Mouse (Mus musculus) heart, adult 18-20 months (tissue): ENCODE data around the gene Sipa1l1. TPM values are rescaled to one million over a fixed set of nuclear protein-coding genes. Genes with fewer than 3 reads are reported as not detected.

Source experiments
- DNase-seq, 2 experiments: peaks; one replicate each; pipeline ENCODE4 v3.0.0; 2021 to 2022; ENCODE audit warnings: mixed read lengths in 1 of 2
- total RNA-seq, 2 experiments: library from RNA; stranded (reverse); gene quantifications; 2 replicates each; pipeline ENCODE4 v1.2.3; 2021

Sipa1l1 gene
- total RNA-seq, 2 experiments from 2014 or later = 8.4 to 10.5 TPM

DNA sequence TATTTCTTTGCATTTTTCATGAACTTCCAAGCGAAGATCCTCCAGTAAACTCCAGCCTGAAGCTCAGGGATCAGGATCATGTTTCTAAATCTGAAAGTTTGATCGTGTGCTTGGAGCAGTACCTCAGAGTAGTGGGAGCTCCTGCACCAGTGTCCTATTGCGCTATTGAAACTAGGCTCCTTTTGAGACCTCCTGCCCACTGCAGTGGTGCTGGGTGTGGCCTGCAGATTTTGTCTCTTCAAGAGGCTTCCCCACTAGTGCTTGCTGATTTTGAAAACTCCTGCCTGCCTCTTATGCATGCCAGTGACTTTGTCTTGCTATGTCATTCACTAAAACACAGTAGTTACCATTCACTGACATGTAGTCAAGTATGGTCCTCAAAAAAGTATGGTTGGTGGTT, 213.8 kb downstream of the Sipa1l1 start:
- DNase-seq = no peak

DNA sequence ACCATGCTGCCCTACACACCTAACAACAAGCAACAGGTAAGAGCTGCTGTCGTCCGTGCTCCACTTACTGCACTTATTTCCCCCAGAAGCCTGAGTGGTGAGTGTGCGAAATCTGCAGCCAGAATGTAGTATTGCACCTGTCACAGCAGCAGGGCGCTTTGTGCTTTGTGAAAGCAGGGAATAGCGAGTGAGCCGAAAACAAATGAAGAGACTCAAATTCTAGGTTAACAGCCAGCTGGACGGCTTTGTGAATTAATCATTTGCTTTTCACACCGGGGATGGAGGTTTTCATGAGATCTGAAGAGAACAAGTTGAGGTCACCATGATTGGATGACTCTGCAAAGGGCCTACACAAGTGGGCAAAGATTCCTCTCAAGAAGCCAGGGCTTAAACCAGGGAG, 215.6 kb downstream of the Sipa1l1 start:
- DNase-seq = no peak

DNA sequence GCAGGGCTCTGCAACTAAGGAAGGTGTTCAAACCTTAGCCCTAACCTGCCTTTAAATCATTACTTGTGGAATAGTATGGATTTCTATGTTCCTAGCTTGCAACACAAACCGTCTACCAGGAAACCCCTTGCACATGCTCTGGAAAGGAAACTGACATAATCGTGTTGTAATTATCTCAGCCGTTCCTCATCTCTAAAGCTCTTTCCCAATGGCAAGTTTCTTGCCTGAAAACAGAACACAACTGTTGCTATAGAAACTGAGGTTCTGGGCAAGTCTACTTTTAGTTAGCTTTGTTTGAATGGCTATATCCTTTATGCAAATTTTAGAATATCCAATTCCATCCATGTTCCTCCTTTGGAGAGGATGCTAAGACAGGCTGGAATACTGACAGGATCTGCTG, 217.9 kb downstream of the Sipa1l1 start:
- DNase-seq = no peak

DNA sequence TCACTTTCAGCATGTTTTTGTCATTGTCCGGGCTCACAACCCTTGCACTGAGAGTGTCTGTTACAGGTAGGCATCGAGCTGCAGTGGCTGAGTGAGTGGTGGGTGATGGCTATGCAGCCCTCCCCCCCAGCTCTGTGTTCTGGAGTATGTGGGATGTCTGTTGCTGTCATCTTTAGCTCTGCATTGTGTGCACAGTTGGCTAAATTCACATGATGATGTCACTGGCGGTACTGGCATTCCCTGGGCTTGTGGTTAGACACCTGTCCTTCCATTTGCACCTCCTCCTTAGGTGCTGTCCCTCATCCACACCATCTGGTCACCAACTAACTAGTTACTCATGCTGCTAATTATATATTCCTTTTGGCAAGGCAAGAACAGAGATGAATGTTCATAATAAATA, 218.5 kb downstream of the Sipa1l1 start:
- DNase-seq = no peak

DNA sequence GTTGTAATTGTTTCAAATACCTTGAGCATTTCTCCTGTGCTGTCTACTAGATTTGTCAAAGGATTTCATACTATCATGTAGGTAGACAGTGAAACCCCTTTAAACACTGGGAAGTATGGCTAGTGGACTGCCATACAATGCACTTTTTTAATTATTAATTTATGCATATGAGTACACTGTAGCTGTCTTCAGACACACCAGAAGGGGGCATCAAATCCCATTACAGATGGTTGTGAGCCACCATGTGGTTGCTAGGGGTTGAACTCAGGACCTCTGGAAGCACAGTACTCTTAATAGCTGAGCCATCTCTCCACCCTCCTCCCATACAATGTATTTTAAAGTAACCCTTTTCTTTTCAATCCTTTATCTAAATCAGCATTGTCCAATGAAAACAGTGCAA, 219.0 kb downstream of the Sipa1l1 start:
- no peak for DNase-seq

DNA sequence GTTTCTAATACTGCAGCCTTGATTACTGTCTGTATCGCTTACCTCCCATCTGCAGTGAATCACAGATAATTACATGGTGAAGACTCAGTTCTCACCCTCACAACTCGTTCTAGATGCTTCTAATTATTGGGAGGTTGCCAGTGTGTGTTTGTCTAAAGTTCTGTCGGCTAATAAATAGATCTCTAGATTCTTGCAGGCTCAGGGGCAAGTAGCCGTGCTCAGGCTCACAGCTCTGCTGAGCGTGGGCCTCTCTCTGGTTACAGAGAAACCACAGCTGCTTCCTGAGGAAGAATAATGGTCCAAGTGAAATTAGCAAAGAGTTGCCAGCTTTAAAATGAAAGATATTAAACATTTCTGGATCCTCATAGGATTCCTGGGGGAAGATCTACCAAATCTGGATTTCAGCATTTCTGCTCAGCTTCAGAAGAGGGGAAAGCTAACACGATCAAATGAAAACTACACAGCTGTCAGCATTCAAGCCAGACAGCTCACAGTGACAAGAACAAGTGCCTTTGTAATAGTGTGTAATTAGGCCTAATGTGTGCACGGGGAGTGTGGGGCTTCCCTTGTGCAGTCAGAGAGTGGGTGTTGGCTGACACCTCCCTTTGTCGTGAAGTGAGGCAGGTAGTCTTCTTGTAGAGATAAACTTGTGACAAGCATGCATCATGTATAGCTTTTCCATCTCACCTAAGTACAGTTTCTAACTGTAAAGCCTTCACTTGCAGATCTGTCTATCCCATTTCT, 225.2 kb downstream of the Sipa1l1 start:
- no peak for DNase-seq

DNA sequence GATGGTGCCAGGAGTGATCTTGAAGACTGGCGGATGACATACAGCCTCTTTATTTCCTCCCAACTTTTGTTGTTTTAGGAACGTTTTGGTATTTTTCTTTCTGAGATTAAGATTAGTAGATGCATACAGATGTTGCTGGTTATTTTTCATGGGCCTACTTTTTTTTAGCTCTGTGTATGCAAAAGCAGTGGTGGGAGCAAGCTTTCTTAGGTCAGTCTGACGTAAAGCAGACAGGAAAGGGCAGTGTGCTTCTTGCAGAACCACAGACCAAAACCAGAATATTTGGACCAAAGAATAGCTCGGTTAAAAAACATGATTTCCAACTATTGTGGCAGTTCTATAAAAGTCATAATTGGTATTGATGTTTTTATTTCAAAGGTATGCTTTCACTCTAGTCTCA, 226.1 kb downstream of the Sipa1l1 start:
- DNase-seq = no peak

DNA sequence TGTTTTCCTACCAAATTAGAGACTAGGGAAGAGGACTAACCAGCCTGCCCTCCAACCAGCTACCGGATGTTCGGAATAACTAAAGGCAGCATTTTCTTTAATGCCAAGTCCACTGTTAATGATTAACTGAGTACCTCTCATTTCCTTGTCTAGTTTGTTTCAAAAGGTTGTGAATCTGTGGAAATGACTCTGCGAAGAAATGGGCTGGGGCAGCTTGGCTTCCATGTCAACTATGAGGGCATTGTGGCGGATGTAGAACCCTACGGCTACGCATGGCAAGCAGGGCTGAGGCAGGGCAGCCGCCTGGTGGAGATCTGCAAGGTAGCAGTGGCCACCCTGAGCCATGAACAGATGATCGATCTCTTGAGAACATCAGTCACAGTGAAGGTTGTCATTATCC, 228.1 kb downstream of the Sipa1l1 start:
- no peak for DNase-seq

DNA sequence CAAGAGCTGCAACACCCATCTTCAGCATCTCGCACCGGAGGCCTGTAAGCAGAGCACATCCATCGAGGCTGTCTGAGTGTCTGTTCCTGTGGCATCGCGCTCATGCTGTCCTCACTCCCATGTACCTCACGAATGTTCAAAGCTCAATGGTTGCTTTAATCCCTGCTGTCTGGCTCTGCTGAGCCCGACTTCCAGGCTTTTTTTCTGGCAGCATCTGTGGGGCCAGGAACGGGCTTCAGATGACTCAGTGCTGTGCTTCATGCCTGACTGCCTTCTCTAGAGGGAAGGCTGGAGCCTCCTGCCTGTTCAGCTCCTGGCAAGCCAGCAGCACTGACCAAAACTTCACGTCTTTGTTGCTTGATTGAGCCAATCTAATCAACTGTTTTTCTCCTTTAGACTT, 228.6 kb downstream of the Sipa1l1 start:
- peak in 1 of 2 experiments; percentile 59 for DNase-seq

DNA sequence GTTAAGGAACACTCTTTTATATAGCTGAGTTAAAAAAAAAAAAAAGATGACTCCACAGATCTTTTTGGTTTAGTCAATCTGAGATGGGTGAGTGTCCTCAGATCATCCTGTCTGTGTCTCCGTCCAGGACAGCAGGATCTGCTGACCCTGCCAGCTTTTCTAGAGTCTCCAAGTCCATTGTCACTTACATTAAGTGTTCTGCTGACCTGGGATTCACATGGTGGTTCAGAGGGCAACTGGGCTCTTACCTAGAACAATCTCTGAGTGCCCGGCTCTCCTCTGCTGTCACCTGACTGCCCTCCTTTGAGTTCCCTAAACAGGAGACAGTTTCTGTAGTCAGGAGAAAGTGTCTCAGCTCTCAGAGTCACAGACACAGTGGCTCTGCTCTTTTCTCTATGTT, 229.8 kb downstream of the Sipa1l1 start:
- DNase-seq = no peak

DNA sequence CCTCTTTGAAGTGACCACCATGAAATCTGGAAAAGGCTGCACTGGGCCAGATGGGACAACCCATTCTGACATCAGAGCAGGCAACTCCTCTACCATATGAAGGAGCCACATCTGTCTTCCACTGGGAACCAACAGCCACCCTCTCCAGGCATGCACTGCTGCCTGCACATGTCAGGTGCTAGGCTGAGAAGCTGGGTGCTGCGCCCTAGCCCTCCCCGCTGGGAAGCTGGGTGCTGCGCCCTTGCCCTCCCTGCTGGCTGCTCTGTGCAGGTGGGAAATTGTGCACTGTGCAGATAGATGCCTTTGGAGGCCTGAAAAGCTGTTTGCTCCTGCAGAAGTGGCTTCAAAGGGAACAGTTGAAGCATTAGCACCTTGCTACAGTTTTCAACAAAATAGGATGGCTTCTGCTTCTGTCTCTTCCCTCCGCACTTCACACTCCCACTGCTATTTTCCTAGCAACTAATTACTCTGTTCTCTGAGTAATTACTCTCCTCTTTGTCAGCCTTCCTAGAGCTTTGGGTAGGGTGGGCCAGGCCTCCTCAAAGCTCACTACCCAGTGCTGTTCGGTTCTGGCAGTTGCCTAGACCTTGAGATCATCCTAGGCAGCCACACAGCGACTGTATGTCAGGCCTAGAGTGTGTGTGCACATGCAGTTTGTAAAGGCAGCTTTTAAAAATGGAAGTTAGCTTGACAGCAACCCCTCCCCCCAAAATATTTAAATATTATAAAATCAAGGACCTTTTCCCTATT, 231.0 kb downstream of the Sipa1l1 start:
- no peak for DNase-seq

DNA sequence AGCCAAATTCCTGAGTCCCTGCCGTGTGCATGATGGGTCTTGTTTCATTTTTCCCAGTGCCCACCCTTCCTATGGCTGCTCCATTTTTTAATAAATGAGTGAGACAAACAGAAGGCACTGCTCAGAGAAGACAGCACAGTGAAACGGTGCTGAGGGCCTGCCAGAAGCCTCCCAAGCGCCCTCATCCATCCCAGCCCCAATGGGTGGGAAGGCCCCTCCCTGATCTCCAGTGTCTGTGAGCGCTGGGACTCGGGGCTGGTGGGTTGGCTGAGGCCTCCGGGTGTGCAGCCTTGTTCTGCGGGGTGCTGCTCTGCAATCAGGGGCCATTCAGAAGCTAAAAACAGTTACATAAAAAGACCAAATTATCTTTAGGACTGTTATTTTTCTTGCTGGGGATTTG, 231.7 kb downstream of the Sipa1l1 start:
- peak in 1 of 2 experiments; percentile 20 for DNase-seq

DNA sequence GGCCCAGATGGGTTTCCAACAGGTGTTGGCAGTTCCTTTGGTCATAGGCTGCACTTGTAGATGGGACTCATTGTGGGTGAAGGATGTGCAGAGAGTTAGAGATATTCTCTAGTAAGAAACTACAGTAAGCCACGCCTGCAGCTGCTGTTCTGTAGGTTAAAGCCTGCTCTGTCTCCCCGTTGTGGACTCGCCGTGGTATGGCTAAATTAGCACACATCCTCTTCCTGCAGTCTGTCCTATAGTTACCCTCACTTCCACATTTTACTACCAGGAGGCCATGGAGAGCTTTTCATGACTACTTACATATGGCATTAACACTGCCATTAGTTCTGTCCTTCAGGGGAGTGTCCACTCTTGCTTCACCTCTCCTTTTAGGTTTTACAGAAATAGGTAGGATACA, 232.3 kb downstream of the Sipa1l1 start:
- DNase-seq = no peak

DNA sequence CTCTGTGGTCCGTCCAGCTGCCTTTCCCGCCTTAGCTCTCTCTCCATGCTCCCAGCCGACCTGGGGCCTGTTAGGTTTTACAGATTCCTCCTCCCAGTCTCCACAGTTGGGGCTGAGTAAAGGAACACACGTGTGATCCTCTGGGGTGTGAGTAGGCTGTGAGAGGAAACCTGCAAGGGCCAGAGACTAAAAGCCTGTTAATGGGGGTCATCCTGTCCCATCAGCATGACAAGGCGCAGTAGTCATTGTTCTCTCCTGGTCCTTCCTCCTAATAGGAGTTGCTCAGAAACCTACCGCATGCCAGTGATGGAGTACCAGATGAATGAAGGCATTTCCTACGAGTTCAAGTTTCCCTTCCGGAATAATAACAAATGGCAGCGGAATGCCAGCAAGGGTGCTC, 233.5 kb downstream of the Sipa1l1 start:
- DNase-seq = no peak

DNA sequence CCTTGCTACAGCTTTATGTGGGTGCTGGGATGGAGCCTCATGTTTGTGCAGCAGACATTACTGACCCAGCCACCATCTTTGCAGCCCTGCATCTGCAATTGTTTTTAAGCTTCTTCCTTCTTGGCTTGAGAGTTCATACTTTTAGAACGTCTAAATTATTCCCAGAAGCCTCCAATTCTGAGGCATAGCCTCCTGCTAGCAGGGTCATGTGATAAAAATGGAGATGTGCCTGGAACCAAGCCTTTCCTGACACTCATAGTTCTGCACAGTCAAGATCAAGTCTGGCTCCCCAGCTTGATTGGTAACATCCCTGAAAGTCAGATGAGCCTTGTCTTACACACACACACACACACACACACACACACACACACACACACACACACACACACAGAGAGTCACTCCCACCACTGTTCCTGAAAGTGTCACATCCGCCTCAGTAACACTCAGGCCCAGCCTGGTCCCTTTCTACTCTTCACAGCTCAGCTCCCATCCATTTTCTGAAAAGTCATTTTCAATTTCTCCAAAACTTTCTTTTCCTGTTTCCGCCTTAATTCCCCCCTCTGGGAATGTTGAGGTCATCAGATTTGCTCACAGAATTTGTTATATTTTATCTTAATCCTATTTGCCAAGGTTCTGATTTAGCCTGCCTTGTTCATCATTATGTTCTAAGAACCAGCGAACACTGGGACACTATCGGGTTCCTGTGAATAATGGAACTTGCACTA, 238.6 kb downstream of the Sipa1l1 start:
- DNase-seq = no peak

DNA sequence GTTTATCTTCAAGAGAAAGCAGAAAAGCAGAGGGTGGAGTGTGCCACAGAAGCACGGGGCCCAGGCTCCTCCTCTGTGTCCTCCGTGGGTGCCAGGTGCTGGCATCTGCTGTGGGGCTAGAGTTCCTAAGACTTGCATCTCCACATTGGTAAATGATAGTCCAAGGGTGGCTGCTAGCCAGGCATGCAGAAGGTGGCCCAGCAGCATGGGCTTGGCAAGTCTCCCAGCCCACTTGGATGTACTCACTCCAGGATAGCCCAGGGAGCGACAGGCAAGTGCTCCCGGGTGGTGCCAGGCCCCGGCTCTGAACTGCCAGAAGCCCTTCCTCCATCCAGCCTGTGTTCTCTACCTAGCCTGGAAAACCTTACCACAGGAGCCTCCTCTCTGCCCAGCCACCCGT, 239.4 kb downstream of the Sipa1l1 start:
- peak; percentile 79 to 85 for DNase-seq

DNA sequence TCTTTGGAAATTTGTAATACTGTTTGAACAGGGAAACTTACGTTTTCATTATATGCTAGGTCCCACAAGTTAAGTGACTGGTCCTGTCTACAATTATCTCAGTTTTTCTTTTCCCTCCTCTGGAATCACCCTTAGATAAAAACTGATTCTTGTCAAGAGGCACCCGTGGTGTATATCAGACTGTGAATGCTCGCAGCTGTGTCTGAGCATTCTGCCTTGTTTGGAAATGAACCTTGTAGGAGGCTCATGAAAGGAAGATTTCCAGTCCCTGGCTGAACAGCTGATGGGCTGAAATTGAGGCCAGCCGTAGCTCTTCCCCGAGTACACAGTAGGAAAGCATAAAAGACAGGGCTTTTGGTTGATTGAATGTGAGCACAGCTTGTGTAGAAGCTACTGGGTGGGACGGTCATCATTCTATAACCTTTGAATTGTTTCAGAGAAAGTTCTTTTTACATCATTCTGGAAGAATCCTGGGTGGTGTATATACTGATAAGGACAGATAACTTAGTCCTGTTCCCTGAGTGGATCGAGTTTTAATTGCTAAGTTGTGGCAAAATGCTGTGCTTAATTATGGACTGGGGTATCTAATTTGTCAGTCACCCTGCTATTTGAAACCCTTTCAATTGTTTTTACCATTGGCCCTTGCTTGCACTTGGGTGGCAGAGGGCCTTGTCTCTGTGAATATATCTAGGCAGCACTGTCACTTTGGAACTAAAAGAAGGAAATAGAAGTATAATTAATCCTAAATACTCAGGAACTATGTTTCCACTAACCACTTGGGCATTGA, 240.8 kb downstream of the Sipa1l1 start:
- no peak for DNase-seq

DNA sequence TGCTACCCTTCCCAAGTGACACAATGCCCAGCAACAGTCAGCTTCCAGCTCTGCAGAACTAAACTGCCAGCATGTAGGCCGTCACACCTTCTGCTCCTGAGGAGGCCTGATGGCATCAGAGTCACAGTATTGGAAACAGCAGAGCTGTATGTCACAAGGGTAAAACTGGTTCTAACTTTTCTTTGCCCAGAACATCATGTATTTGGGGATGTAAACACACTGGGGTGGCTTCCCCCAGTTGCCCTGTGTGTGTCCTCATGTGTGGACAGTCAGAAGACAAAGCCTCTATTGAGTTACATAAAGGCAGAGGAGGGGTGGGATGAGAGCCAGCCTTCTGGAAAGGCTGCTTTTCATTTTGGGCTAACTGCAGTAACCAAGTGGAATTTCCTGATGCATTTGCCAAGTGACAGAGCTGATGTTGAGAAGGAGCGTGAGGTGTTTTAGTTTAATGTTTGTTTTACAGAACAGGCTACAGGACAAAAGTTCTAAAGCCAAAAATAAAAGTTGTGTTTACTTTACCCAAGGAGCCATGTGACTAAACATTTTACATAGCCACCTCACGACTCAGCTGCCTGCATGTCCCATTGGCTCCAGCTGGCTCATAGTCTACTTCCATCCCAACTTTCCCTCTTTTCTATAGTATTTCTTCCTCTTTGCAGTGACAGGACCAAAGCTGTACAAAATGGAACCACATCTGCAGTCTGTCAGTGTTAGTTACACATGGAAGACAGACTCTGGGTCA, 243.3 kb downstream of the Sipa1l1 start:
- peak; percentile 53 to 70 for DNase-seq

DNA sequence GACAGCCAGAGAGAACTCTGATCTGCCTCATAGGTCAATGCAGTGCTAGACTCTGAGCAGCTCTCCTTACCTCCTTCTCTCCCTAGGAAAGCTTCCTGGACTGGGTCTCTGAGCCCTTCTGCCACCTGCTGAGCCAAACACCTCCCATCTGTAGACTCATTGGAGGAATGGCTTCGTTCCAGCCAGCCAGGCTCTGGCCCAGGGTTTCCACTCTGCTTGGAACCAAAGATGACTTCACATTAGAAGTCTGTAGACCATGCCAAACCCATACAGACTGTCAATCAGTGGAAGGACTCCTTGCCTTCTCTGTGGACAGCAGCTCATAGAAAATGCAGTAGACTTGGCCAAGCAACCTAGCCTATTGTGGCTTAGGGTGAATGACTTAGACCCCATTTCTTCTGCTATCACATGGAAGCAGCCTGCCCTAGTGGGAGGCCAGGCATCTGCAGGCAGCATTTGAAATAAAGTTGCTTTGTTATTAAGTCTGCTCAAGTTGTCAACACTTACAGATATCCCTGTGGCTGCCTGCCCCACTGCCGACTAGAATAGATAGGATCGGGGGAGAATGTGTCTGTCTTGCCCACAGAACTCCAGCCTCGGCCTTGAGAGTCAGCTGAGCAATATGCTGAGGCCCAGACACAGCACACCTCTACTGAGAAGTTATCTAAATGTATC, 246.7 kb downstream of the Sipa1l1 start:
- peak; percentile 79 to 80 for DNase-seq

DNA sequence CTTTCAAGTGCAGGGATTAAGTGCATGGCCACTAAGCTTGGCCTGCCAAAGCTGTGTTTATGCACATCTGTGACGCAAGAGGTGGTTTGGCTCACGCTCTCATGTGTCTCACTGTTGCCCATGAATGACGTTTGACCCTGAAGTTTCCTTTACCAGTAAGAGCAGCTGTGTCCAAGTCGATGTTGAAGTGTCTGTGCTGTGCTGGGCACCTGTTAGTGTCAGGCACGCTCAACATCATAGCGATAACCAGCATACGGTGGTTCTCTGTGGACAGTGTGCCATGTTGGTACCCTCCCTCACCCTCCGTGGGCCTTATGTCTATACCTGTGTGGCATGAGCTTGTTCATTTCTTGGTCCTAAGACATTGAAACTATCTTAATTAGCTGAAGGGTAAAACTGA, 249.9 kb downstream of the Sipa1l1 start:
- no peak for DNase-seq

DNA sequence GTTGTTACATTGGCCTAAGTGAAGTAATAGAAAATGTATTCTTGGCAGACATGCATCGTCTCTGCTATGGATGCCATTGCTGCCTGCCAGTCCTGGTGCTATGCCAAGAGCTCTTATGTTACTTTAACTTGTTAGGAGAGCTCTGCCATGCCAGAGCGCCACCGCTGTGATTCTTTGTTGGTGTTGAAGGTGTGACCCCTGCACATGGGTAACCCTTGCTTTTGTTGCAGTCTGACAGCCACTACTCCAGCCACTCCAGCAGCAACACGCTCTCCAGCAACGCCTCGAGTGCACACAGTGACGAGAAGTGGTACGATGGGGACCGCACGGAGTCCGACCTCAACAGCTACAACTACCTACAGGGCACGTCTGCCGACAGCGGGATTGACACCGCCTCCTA, 255.7 kb downstream of the Sipa1l1 start:
- peak; percentile 24 to 45 for DNase-seq
